Mouse (Mus musculus) liver, adult 2 months (tissue): ENCODE data around the gene Lrrc1. TPM values are rescaled to one million over a fixed set of nuclear protein-coding genes. Genes with fewer than 3 reads are reported as not detected.

Experiments
- DNase-seq: peaks from one replicate; pipeline ENCODE4 v3.0.0-alpha.2; 2011; ENCODE audit warnings: low read depth, low spot score; ENCODE audit errors: extremely low read depth
- H3K27ac ChIP-seq: fragments of 200-500 bp; replicated peaks from 2 replicates; pipeline ENCODE4 v1.5.1; 2012; ENCODE audit warnings: low read depth, mild to moderate bottlenecking, control low read depth, inconsistent platforms, low read length; ENCODE audit not compliant: insufficient read depth
- H3K27me3 ChIP-seq: fragments of 200-500 bp; 2 replicates; pipeline ENCODE4 v1.6.1; 2012; ENCODE audit warnings: mild to moderate bottlenecking, moderate library complexity, low read length, inconsistent platforms; ENCODE audit not compliant: control insufficient read depth, insufficient read depth
- H3K36me3 ChIP-seq: fragments of 200-500 bp; 2 replicates; pipeline ENCODE4 v1.6.1; 2012; ENCODE audit warnings: low read length, inconsistent platforms; ENCODE audit not compliant: control insufficient read depth, insufficient read depth
- H3K4me1 ChIP-seq: fragments of 200-500 bp; 2 replicates; pipeline ENCODE4 v1.6.1; 2011; ENCODE audit warnings: low read length; ENCODE audit not compliant: control insufficient read depth, insufficient read depth
- H3K4me3 ChIP-seq: fragments of 200-500 bp; 2 replicates; pipeline ENCODE4 v1.5.1; 2011; ENCODE audit warnings: low read depth, mild to moderate bottlenecking, control low read depth, low read length, moderate library complexity; ENCODE audit not compliant: insufficient read depth
- H3K79me2 ChIP-seq: fragments of 200-500 bp; 2 replicates; pipeline ENCODE4 v1.6.1; 2012; ENCODE audit warnings: inconsistent platforms, mild to moderate bottlenecking, low read length, moderate library complexity; ENCODE audit not compliant: control insufficient read depth, insufficient read depth
- H3K9ac ChIP-seq: fragments of 200-500 bp; 2 replicates; pipeline ENCODE4 v1.6.1; 2012; ENCODE audit warnings: low read depth, mild to moderate bottlenecking, control low read depth, inconsistent platforms, low read length
- CTCF ChIP-seq: fragments of 200-500 bp; IDR thresholded peaks from 2 replicates; pipeline ENCODE4 v1.5.1; 2011; ENCODE audit warnings: low read depth, low read length, control low read depth
- POLR2A ChIP-seq: fragments of 200-500 bp; IDR thresholded peaks from 2 replicates; pipeline ENCODE4 v1.6.1; 2011; ENCODE audit warnings: low read length, control low read depth; ENCODE audit not compliant: insufficient read depth; ENCODE audit errors: extremely low read depth
- WGBS: fragments of 180-500 bp; shearing (Covaris S2); methylation state at CpG from one replicate; pipeline ENCODE4 v1.1.7; 2018; 5-methylcytosine and 5-hydroxymethylcytosine counted together
- polyA plus RNA-seq: library from polyadenylated mRNA; depleted of rRNA; stranded (reverse); fragments of >200 nt; gene quantifications from 2 replicates; pipeline ENCODE4 v1.2.3, GENCODE M21; 2012
- total RNA-seq: library from RNA; depleted of rRNA; stranded (reverse); fragments of >200 nt; gene quantifications from 2 replicates; pipeline ENCODE4 v1.2.3, GENCODE M21; 2014

Gene Lrrc1
- total and polyA plus RNA-seq, 2 experiments: 0.40 to 1.4 TPM

GRCm38 (mm10) chr9:77553465-77553864 lies 8.8 kb upstream of the Lrrc1 start:
- Histone ChIP-seq H3K4me3 (no peak overlapping the region), H3K36me3 (no peaks in the 10 kb centered on the region), H3K27me3 (peaks cover 6% of the 10 kb centered on the region; the same call in 1 of the 2 replicates), H3K9ac (no peak overlapping the region), H3K79me2 (no peaks in the 10 kb centered on the region), H3K4me1 (no peaks in the 10 kb centered on the region), H3K27ac (no peak overlapping the region)
- DNase-seq: no peak
- 71% methylated on average over 2 of the region's 2 CpGs for WGBS
- TF ChIP-seq POLR2A (no peak), CTCF (no peak)

- Histone ChIP-seq H3K27ac (no peak overlapping the region), H3K9ac (no peak overlapping the region), H3K79me2 (no peaks in the 10 kb centered on the region), H3K36me3 (no peaks in the 10 kb centered on the region), H3K4me3 (no peak overlapping the region), H3K4me1 (no peaks in the 10 kb centered on the region), H3K27me3 (peaks cover 6% of the 10 kb centered on the region; the same call in 1 of the 2 replicates)
- no peak for DNase-seq
- no peak for TF ChIP-seq CTCF
- no peak for TF ChIP-seq POLR2A
- 66% methylated on average over 7 of the region's 7 CpGs for WGBS
Observed at GRCm38 (mm10) chr9:77551036-77551512, 6.4 kb upstream of the Lrrc1 start.

GRCm38 (mm10) chr9:77546010-77546409 lies 1.3 kb upstream of the Lrrc1 start:
- Histone ChIP-seq H3K4me3 (no peak overlapping the region), H3K9ac (no peak overlapping the region), H3K27me3 (0 out of 2 replicates have a peak, but pooled peaks cover 5% of the 10 kb centered on the region), H3K36me3 (no peaks in the 10 kb centered on the region), H3K4me1 (no peaks in the 10 kb centered on the region), H3K27ac (no peak overlapping the region), H3K79me2 (no peaks in the 10 kb centered on the region)
- 74% methylated on average over 3 of the region's 3 CpGs for WGBS
- TF ChIP-seq CTCF (no peak), POLR2A (no peak)
- no peak for DNase-seq

GRCm38 (mm10) chr9:77545068-77545421 lies 375 bp upstream of the Lrrc1 start:
- WGBS: 3% methylated on average over 17 of the region's 17 CpGs
- 0 out of 2 replicates have a peak, but pooled peaks cover 5% of the 10 kb centered on the region for H3K27me3 ChIP-seq
- no peaks in the 10 kb centered on the region for H3K4me1 ChIP-seq
- H3K9ac ChIP-seq: peak overlapping the region; percentile 14
- no peak for TF ChIP-seq POLR2A
- TF ChIP-seq CTCF: no peak
- no peaks in the 10 kb centered on the region for H3K79me2 ChIP-seq
- no peaks in the 10 kb centered on the region for H3K36me3 ChIP-seq
- no peak overlapping the region for H3K27ac ChIP-seq
- peak overlapping the region; percentile 89 for H3K4me3 ChIP-seq
- no peak for DNase-seq

- H3K27ac ChIP-seq: no peak overlapping the region
- 0 out of 2 replicates have a peak, but pooled peaks cover 5% of the 10 kb centered on the region for H3K27me3 ChIP-seq
- peak; percentile 6 for DNase-seq
- no peak for TF ChIP-seq POLR2A
- peak overlapping the region; percentile 23; the same call in 1 of the 2 replicates for H3K9ac ChIP-seq
- no peaks in the 10 kb centered on the region for H3K36me3 ChIP-seq
- H3K79me2 ChIP-seq: no peaks in the 10 kb centered on the region
- 8% methylated on average over 40 of the region's 40 CpGs for WGBS
- no peaks in the 10 kb centered on the region for H3K4me1 ChIP-seq
- H3K4me3 ChIP-seq: peak overlapping the region; percentile 89
Observed at GRCm38 (mm10) chr9:77543351-77544321, 1.0 kb downstream of the Lrrc1 start.

- no peaks in the 10 kb centered on the region for H3K36me3 ChIP-seq
Observed at GRCm38 (mm10) chr9:77541556-77541955, 3.1 kb downstream of the Lrrc1 start.

More at GRCm38 (mm10) chr9:77541556-77541955, 3.1 kb downstream of the Lrrc1 start:
- 0 out of 2 replicates have a peak, but pooled peaks cover 5% of the 10 kb centered on the region for H3K27me3 ChIP-seq
- no peaks in the 10 kb centered on the region for H3K4me1 ChIP-seq
- H3K4me3 ChIP-seq: no peak overlapping the region
- H3K27ac ChIP-seq: no peak overlapping the region
- no peaks in the 10 kb centered on the region for H3K79me2 ChIP-seq
- WGBS: 96% methylated on average over 7 of the region's 7 CpGs
- no peak overlapping the region for H3K9ac ChIP-seq
- DNase-seq: no peak
- no peak for TF ChIP-seq CTCF
- no peak for TF ChIP-seq POLR2A
